Mouse (Mus musculus): Measurements from ENCODE around the gene Aunip.
A peak's percentile ranks its signal among the peaks of the same experiment; 100 is the strongest.

Aunip gene

GRCm38 (mm10) chr4:134553631-134554030 lies 42.8 kb downstream of the Aunip start:
- DNase-seq (ENCODE audit: low spot score in 2 of 2): no peak

DNA sequence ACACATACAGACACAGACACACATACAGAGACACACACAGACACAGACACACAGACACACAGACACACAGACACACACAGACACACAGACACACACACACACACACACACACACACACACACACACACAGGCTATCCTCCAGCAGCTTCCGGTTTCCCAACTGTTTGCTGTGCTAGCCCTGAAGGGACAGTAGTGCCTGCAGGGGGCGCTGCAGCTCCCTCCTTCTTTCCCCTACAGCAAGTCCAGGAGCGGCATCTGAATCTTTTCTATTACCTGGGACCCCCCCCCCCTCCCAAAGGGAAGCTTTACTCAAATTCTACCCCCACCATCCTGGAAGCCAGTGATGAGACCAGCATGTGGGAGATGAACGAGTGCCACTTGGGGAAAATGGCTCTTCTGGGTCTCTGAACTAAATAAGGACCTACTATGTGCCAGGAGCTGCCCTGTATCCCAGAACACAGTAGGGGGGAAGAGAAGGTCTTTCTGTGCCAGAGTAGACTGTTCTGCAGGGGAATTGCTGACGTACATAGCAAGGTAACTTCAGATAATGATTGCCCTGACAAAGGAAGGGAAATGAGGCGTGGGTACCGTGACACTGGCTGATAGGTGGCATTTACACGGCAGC lies 45.3 kb downstream of the Aunip start:
- DNase-seq (ENCODE audit: low spot score in 2 of 2): peak in 1 of 2 experiments; percentile 64

GRCm38 (mm10) chr4:134557626-134558249 lies 46.9 kb downstream of the Aunip start:
- DNase-seq (ENCODE audit: low spot score in 2 of 2): no peak

DNA sequence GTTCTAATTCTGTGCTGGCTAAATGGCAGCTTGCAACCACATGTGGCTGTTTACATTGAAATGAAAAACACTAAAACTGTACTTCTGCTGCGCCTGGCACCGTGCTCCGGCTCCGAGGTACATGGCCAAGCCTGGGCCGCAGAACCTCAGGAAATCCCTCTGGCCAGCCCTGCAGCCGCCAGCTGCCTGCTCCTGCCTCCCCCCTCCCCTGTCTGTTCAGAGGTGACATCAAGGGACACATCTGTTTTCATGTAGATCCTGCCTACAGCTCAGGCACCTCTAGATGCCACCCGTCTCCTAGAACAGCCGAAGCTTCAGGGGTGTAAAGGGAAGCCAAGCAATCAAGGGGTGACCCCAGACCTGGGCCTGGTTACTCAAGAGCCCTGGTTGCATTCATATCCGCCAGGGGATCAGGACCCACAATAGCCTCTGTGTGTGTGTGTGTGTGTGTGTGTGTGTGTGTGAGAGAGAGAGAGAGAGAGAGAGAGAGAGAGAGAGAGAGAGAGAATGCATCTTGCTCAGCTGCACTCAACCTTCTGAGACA lies 47.8 kb downstream of the Aunip start:
- no peak for DNase-seq (ENCODE audit: low spot score in 2 of 2)

DNA sequence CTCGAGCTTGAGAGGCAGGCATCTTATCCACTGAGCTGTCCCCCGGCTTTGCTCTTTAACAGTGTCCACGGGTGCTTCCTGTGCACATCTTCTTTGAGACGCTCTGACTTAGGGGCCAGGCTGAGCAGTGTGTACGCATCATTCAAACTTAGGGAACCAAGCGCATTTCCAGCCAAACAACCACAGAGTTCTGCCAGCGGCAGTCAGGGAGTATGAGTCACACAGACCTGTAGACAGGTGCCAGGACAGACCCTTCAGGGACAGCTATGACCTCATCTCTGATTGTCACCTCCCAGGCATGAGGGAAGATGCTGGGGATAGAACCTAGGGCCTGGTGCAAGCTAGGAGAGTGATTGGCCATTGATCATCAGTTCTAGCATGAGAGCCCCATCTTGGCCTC lies 48.4 kb downstream of the Aunip start:
- DNase-seq (ENCODE audit: low spot score in 2 of 2): no peak

DNA sequence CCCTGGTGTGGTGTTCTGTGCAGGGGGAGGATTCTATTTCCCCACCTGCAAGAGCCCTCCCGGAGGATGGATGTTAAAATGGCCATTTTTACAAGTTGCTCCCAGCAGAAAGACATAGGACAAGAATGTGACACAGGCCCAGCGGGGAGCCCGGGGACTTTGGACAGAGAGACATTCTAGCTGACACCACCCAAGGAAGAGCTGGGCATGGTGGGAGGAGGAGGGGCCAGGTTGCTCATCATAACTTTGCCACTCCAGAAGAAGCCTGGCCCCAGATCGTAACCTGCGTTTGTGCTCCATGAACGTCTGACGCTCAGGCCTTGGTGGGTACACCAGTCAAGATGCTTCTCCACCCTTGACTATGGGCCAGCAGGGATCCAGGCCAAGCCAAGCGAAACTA lies 49.9 kb downstream of the Aunip start:
- no peak for DNase-seq (ENCODE audit: low spot score in 2 of 2)

- no peak for DNase-seq (ENCODE audit: low spot score in 2 of 2)
Measured at GRCm38 (mm10) chr4:134562014-134562413, 51.2 kb downstream of the Aunip start.

DNA sequence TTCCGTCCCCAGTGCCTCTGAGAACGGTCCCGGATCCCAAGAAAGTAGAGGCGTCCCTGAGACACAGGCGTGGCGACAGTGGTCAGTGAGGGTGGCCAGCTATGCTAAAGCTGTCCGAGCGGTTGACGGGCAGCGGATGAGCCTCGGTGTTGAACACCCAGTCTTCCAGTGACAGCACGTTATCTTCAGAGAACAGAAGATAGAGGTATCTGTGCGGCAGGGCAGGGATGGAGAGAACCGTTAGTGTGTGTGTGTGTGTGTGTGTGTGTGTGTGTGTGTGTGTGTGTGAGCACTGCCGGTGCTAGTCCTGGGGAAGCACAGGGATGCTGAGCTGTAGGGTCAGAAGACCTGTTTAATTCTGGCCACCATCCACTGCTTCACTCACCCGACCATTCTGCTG lies 52.8 kb downstream of the Aunip start:
- DNase-seq (ENCODE audit: low spot score in 2 of 2): no peak

GRCm38 (mm10) chr4:134564093-134564492 lies 53.3 kb downstream of the Aunip start:
- no peak for DNase-seq (ENCODE audit: low spot score in 2 of 2)

GRCm38 (mm10) chr4:134567377-134568226 lies 56.8 kb downstream of the Aunip start:
- peak in 1 of 2 experiments; percentile 70 for DNase-seq (ENCODE audit: low spot score in 2 of 2)

DNA sequence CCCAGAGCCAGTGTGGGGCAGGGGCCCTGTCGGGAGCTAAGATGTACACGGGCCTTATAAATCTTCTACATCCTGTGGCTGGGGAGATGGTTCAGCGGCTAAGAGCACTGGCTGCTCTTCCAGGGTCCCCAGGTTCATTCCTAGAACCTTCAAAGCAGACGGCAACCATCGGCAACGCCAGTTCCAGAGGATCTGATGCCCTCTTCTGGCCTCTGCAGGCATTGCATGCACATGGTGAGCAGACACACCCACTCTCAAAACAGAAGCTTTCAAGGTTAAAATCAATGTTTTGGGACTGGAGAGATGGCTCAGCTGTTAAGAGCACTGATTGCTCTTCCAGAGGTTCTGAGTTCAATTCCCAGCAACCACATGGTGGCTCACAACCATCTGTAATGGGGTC lies 58.4 kb downstream of the Aunip start:
- no peak for DNase-seq (ENCODE audit: low spot score in 2 of 2)

GRCm38 (mm10) chr4:134569831-134570230 lies 59.0 kb downstream of the Aunip start:
- no peak for DNase-seq (ENCODE audit: low spot score in 2 of 2)

DNA sequence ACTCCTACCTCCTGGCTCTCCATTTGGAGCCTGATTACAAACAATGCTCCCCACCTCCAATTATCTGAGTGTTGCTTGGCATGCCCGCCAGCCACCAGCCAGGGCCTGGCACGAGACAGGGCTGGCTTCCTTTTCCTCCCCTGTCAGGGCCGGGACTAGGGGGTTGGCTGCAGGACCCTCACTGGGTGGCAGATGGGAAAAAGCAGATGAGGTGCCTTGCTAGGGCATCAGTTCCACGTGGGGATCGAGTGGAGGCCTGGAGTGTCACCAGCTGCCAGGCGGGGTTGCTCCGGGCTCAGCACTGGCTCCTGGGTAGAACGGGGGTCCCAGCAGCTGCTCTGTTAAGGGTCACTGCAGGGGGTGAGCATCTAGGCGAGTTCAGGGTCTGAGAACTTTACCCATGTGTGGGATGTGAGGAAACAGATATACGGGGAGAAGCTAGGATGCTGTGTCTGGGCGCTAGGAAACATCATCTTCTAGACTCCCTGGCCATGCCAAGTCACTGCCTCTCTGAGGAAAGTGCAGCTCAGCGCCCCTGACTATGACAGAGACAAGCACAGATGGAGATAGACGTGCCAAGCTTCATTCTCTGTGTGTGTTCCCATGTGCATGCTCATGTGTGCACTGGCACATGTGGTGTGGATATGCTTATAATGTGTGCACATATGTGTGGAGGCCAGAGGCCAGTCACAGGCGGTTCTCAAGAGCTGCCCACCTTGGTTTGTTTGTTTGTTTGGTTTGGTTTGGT lies 60.1 kb downstream of the Aunip start:
- peak in 1 of 2 experiments; percentile 55 for DNase-seq (ENCODE audit: low spot score in 2 of 2)

DNA sequence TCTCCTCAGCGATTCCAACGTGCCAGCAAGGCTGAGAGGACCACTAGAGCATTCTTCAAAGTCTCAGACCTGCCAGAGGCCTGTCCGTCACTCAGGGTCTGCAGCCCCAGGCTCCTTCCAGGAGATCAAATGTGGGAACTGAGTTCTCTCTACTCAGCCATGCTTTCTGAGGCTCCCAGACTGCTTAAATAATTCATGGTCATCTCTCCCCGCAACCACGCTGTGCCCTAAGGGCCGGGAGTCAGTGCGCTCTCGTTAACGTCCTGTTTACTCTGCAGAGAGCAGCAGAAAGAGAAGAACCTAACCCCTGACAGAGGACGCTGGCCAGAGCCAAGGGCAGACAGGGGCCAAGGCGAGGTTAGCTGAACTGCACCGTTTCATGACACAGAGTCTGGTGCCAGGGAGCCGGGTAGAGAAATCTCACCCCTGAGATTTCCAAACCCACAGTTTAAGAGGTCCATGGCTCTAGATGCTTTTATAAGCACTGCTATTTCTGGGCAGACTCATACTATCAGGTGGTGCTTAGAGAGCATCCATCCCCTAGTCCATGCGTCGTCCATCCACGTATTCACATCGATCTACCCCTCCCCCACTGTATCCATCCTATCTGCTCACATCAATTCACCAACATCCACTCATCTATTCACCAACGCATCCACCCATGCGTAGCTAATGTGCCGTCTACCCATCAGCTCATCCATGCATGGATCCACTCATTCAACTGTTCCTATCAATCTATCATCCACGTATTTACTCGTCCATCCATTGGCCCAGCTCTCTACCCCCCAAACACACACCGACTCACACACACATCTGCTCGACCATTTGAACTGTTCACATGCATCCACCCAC lies 61.9 kb downstream of the Aunip start:
- DNase-seq (ENCODE audit: low spot score in 2 of 2): no peak

Data from cerebellum, postnatal 4 days (tissue).